Mouse (Mus musculus) C2C12 (cell line): Measurements from ENCODE around the gene Cluap1. TPM values are rescaled to one million over a fixed set of nuclear protein-coding genes. Genes with fewer than 3 reads are reported as not detected.
A peak's percentile ranks its signal among the peaks of the same experiment; 100 is the strongest.

Experiments used
- H3K27me3 ChIP-seq: one replicate; pipeline ENCODE4 v1.6.1; 2011; ENCODE audit not compliant: control insufficient read depth, insufficient read depth, insufficient read length
- H3K36me3 ChIP-seq: one replicate; pipeline ENCODE4 v1.6.1; 2011; ENCODE audit not compliant: control insufficient read depth, insufficient read depth
- H3K4me3 ChIP-seq: one replicate; pipeline ENCODE4 v1.5.1; 2011; ENCODE audit warnings: mild to moderate bottlenecking, control low read depth; ENCODE audit not compliant: poor library complexity, insufficient read depth, severe bottlenecking
- H3K79me2 ChIP-seq: one replicate; pipeline ENCODE4 v1.6.1; 2011; ENCODE audit not compliant: control insufficient read depth, insufficient read depth
- H3K79me3 ChIP-seq: one replicate; pipeline ENCODE4 v1.6.1; 2011; ENCODE audit warnings: low read depth, control low read depth
- H3ac ChIP-seq: one replicate; pipeline ENCODE3; 2011; ENCODE audit warnings: low read depth; ENCODE audit not compliant: control insufficient read depth, insufficient read length
- CEBPB ChIP-seq: IDR thresholded peaks from one replicate; pipeline ENCODE4 v1.6.1; 2011; ENCODE audit warnings: low read depth, mild to moderate bottlenecking, control low read depth, moderate library complexity
- CTCF ChIP-seq: IDR thresholded peaks from one replicate; pipeline ENCODE4 v1.5.1; 2011; ENCODE audit not compliant: control insufficient read depth, insufficient read depth, insufficient read length
- FOSL1 ChIP-seq: IDR thresholded peaks from one replicate; pipeline ENCODE4 v1.8.0; 2011; ENCODE audit warnings: mild to moderate bottlenecking, low read length; ENCODE audit not compliant: poor library complexity, insufficient read depth, severe bottlenecking
- MAX ChIP-seq: IDR thresholded peaks from one replicate; pipeline ENCODE4 v1.6.1; 2011; ENCODE audit warnings: mild to moderate bottlenecking, control low read depth
- MYOD1 ChIP-seq: IDR thresholded peaks from one replicate; pipeline ENCODE4 v1.6.1; 2011; ENCODE audit warnings: low read depth; ENCODE audit not compliant: control insufficient read depth, insufficient read length
- MYOG ChIP-seq: IDR thresholded peaks from one replicate; pipeline ENCODE4 v1.6.1; 2011; ENCODE audit not compliant: control insufficient read depth, insufficient read length; ENCODE audit errors: extremely low read depth
- USF1 ChIP-seq: IDR thresholded peaks from one replicate; pipeline ENCODE4 v1.6.1; 2011; ENCODE audit warnings: low read depth, mild to moderate bottlenecking, control low read depth, moderate library complexity
- polyA plus RNA-seq: library from polyadenylated mRNA; unstranded; fragments of >200 nt; fragmentation: generic; extraction: Trizol; gene quantifications from one replicate; pipeline ENCODE4 v1.2.1, GENCODE M21; 2012; ENCODE audit warnings: missing spikeins

Cluap1 gene
- polyA plus RNA-seq, 1 experiment = 7.7 TPM

- Histone ChIP-seq H3K4me3 (peak within 1 kb of the TSS; percentile 89), H3ac (peak within 1 kb of the TSS; percentile 88), H3K79me3 (peaks cover 40% of the 10 kb centered on the region), H3K27me3 (no peaks in the 10 kb centered on the region), H3K79me2 (peaks cover 89% of the 10 kb centered on the region), H3K36me3 (peaks cover 3% of the 10 kb centered on the region)
- peak; percentile 45 for TF ChIP-seq CEBPB
- no peak for TF ChIP-seq FOSL1
- peak; percentile 11 for TF ChIP-seq MYOD1
- TF ChIP-seq USF1 = no peak
Observed at GRCm38 (mm10) chr16:3884201-3885064, 24.2 kb upstream of the Cluap1 start, which contains the start of the genes Zfp597 and Gm20695. TSS of gene Zfp597 (minus strand) at chr16:3884561. TSS of gene Gm20695 (plus strand) at chr16:3884648.

GRCm38 (mm10) chr16:3885065-3885670 is 23.4 kb upstream of the Cluap1 start:
- Histone ChIP-seq H3ac (peak overlapping the region; percentile 88), H3K79me2 (peaks cover 94% of the 10 kb centered on the region), H3K4me3 (peak overlapping the region; percentile 89), H3K36me3 (peaks cover 3% of the 10 kb centered on the region), H3K27me3 (no peaks in the 10 kb centered on the region), H3K79me3 (peaks cover 40% of the 10 kb centered on the region)
- TF ChIP-seq MAX = peak; percentile 7
- TF ChIP-seq USF1 = no peak

GRCm38 (mm10) chr16:3891621-3892295 is 16.8 kb upstream of the Cluap1 start:
- H3K27me3 ChIP-seq = no peaks in the 10 kb centered on the region
- H3K36me3 ChIP-seq = peaks cover 23% of the 10 kb centered on the region
- H3ac ChIP-seq = no peak overlapping the region
- TF ChIP-seq CEBPB (no peak), CTCF (no peak), USF1 (no peak), MYOG (no peak), FOSL1 (no peak), MAX (no peak), MYOD1 (no peak)
- no peak overlapping the region for H3K4me3 ChIP-seq
- peaks cover 58% of the 10 kb centered on the region for H3K79me2 ChIP-seq
- peaks cover 26% of the 10 kb centered on the region for H3K79me3 ChIP-seq

- H3K36me3 ChIP-seq = peaks cover 37% of the 10 kb centered on the region
- no peak for TF ChIP-seq FOSL1
- no peak for TF ChIP-seq USF1
- no peak for TF ChIP-seq MAX
- no peak for TF ChIP-seq CTCF
- TF ChIP-seq CEBPB = no peak
- TF ChIP-seq MYOD1 = no peak
- no peak for TF ChIP-seq MYOG
- H3K4me3 ChIP-seq = no peak overlapping the region
- H3ac ChIP-seq = no peak overlapping the region
- no peaks in the 10 kb centered on the region for H3K27me3 ChIP-seq
- H3K79me2 ChIP-seq = peaks cover 38% of the 10 kb centered on the region
- peaks cover 12% of the 10 kb centered on the region for H3K79me3 ChIP-seq
Observed at GRCm38 (mm10) chr16:3893739-3894138, 14.9 kb upstream of the Cluap1 start.

GRCm38 (mm10) chr16:3895173-3895792 is 13.3 kb upstream of the Cluap1 start:
- H3K79me3 ChIP-seq = peaks cover 9% of the 10 kb centered on the region
- H3K4me3 ChIP-seq = no peak overlapping the region
- peaks cover 25% of the 10 kb centered on the region for H3K79me2 ChIP-seq
- H3K27me3 ChIP-seq = no peaks in the 10 kb centered on the region
- TF ChIP-seq MYOD1 = no peak
- no peak for TF ChIP-seq MAX
- no peak for TF ChIP-seq FOSL1
- TF ChIP-seq CTCF = no peak
- no peak for TF ChIP-seq USF1
- no peak for TF ChIP-seq CEBPB
- TF ChIP-seq MYOG = no peak
- H3ac ChIP-seq = no peak overlapping the region
- peaks cover 51% of the 10 kb centered on the region for H3K36me3 ChIP-seq
